Mouse (Mus musculus) gastrocnemius, postnatal 14 days (tissue): ENCODE measurements around the gene Rgs3. TPM values are rescaled to one million over a fixed set of nuclear protein-coding genes. Genes with fewer than 3 reads are reported as not detected.

Experiments
- DNase-seq: peaks from one replicate; pipeline ENCODE4 v3.0.0; 2021; ENCODE audit warnings: mixed read lengths
- intact Hi-C: fragments of 180-260 bp; cut with DNase I; formaldehyde crosslinking; loops from one replicate; pipeline ENCODE4 v1.15.1; 2025; ENCODE audit warnings: low total_unique reads
- total RNA-seq, 2 experiments: library from RNA; stranded (reverse); gene quantifications; 2 replicates each; pipeline ENCODE4 v1.2.3; 2021

The Rgs3 gene
- total RNA-seq, 2 experiments from 2014 or later: 17.2 to 18.5 TPM

DNA sequence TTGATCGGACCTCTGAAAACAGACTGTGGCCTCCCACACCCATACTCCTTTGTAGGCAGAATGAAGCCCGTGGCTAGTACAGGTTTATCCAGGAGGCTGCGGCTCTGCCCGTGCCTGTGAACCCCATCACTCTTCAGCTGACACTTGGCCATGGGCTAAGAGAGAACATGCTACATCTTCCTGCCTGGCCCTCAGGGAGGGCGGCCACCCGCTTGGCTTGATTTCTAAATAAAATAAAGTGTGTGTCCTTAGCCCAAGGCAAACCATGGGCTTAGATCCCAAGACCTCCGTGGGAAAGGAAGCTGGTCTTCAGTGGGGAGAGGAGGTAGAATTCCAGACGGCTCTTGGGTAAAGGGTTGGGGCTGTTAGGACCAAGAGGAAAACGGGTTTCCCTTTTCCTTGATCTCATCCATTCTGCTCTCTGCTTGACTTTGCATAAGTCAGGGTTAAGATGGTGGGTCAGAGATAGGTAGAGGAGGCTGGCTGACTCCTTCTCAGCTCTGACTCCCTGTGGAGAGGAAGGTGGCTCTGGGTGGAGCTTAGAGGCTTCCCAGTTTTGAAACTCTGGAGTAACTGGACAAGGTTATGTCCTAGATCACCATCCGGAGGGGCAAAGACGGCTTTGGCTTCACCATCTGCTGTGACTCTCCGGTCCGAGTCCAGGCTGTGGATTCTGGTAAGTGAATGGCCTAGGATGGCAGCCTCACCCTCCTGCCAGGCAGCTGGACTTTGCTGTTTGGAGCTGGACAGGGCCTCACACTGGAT lies 63.8 kb downstream of the Rgs3 start:
- intact Hi-C loops: no loop called here
- DNase-seq: no peak

DNA sequence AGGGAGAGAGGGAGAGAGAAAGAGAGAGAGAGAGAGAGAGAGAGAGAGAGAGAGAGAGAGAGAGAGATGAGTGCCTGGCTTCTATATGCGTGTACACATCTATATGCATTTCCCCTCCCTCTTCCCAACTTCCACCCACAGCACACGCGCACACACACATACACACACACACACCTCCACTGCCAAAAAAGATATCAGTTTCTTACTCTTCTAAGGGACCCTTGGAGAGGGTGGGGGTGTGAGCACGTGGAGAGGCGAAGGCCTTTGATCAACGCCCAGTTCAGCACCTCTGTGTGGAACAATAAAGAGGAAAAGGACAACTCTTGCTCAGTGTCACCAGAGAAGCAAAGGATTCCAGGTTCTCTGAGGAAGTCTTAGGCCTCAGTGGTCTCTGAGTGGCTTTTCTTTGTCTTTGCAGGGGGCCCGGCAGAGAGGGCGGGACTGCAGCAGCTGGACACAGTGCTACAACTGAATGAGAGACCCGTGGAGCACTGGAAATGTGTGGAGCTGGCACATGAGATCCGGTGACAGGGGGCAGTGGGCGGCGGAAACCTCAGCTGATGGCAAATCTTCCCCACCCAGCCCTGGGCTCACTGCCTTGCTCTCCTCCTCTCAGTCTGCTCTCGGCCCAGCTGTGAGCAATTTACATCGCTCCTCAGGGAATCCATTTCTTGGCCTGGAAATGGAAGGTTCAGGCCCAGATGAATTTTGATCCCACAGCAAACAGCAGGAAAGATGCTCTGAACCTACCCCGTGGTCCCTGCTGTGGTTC lies 65.2 kb downstream of the Rgs3 start:
- intact Hi-C loops: no loop called here
- peak; percentile 69 for DNase-seq

DNA sequence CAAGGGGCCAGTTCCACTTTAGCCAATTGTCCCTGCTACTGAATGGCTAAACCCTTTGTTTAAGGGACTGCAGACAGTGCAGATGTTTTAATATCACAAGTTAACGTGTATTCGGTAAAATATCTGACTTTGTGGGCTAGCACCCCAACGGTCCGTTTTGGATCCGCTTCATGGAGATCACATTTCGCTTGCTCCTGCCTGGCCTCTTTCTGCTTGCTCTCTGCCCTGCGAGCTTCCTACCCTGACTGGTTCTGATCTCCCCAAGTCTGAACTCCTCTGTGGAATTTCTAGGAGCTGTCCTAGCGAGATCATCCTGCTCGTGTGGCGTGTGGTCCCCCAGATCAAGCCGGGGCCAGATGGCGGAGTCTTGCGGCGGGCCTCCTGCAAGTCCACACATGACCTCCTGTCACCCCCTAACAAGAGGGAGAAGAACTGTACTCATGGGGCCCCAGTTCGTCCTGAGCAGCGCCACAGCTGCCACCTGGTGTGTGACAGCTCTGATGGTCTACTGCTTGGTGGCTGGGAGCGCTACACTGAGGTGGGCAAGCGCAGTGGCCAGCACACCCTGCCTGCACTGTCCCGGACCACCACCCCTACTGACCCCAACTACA lies 65.9 kb downstream of the Rgs3 start:
- no peak for DNase-seq
- intact Hi-C loops: no loop called here

DNA sequence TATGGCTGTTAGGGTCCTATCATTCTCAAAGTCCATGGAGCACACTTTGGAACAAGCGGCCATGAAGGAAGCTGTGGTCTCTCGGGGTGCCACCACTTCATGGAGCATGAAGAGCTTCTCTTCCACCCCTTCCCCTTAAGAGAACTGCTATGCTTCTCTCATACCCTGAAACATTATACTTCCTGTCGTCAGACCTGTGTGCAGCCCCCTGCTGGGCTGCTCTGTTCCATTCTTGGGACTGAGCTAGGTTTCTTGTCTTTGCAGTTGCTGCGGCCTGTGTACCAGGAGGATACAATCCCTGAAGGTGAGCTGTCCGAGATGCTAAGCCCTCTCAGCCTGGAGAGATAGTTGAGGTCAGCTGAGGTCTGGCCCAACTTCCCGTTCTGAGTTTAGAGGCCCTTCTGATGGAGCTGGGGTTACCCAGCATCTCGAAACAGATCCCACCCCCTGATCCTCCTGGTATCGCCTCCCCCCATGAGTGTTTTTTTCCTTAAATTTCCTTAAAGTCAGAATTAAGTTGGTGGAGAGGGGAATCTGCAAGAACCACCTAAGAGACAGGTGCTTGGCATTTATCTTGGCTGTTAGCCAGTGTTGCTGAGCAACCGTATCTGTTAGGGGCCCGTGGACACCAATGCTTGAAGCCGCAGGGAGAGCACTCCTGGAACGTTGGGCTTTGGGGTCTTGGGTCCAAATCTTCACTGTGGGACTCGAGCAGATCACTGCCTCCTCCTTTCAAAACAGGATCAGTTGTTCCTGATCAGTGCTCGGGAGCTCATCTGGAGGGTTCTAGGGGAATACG lies 66.8 kb downstream of the Rgs3 start:
- intact Hi-C loops: no loop called here
- no peak for DNase-seq

DNA sequence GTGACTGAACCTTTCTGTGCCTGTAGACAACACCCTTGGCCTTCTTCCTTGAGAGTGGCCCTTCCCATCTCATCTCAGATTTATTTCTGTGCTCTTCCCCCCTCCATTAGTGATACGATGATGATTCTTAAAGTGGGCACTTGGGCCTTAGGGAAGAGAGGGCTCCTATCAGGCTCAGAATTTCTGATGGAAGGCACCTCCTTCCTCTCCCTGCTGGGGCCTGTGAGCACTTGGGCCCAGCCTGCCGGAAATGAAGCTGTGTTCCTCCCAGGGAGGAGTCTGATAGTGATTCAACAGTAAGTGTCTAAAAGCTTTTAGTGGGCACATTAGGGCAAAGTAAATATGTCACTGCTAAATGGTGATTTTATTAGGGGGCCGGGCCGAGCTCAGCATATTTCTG lies 67.7 kb downstream of the Rgs3 start:
- no peak for DNase-seq
- intact Hi-C loops: no loop called here

DNA sequence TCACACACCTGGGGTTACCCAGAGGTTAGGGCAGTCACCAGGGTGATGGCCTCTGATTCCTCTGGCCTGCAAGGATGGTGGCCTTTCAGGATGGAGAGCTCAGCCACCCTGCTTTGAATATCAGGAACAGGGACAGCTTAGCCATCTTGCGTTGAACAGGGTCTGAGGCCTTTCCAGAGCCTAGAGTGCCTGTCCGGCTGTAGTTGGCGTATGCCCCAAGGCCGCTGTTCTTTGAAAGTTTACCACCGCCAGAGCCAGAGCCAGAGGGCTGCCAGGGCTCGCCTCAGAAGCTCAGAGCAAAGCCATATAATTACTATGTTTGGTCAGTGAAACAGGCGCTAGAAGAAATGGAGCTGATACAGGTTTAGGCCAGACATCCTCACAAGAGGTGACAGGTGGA lies 68.9 kb downstream of the Rgs3 start:
- no peak for DNase-seq
- intact Hi-C loops: no loop called here

DNA sequence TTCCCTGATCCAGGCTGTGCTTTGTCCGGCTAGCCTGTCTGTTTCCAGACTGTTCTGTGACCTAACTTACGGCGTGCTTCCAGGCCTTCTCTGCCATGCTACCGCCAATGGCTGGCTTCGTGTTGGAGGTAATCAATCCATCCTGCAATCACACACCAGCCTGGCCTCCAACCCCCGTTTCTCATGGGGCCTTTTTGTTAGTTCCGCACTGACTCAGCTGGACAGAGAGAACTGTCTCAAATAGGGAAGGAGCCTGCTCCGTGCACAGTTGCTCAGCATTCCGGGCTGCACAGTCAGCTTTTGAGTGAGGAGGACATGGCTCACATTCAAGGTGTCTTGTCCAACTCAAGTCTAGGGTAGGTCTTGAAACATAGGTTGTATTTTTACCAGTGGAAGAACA lies 69.8 kb downstream of the Rgs3 start:
- intact Hi-C loops: no loop called here
- DNase-seq: no peak

DNA sequence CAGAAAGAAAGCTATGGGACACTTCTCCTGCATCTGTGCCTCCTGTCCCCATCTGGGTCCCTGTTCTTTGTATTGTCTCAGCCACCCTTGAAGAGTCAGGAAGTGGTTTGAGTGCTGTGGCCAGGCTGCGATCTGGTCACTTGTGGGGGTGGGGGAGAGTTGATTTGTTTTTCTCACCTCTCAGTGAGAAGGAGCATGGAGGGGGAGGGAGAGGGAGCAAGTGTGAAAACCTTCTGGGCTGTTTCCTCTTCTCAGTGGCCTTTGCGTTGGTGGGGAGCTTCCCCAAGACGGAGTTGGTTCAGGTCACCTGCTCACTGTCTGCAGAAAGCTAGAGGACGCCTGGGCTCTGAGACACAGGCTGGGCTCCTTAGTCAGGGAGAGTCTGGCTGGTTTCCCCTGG lies 70.3 kb downstream of the Rgs3 start:
- DNase-seq: no peak
- intact Hi-C loops: no loop called here

DNA sequence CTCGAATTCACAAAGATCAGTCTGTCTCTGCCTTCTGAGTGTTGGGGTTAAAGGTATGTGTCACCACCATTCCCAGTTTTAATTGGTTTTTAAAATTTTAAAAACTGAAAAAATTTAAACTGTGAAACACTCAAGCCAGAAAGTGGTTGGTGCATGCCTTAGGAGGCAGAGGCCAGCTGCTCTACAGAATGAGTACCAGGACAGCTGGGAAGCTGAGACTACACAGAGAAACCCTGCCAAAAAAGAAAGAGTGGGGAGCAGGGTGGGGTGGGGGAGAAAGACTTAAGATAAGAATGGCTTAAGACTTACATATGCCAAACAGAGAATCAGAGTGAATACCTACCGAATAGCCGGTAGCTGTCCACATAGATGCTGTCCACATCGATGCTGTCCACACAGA lies 73.6 kb downstream of the Rgs3 start:
- no peak for DNase-seq
- intact Hi-C loops: no loop called here

DNA sequence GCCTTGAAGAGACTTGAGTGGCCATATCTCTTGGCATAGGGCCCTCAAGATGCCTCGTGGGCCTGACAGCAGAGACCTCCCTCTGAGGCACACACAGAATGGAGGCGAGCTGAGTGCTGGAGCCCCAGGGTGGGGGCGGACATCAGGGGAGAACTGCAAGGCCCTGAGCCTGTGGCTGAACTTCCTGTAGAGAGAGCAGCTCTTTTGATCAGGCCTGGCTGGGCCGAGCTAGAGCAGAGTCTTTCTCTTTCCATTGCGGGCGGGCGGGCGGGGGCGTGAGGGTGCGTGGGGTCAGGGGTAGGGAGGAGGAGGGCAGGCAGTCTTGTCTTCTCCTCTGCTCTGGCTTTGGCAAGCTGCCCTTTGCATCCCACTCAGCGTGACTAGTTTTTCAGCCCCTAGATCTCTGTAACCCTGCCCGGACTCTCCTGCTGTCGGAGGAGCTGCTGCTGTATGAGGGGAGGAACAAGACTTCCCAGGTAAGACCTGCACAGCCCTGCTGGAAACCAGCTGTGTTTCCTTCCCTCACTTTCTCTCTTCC lies 74.5 kb downstream of the Rgs3 start:
- no peak for DNase-seq
- intact Hi-C loops: no loop called here

DNA sequence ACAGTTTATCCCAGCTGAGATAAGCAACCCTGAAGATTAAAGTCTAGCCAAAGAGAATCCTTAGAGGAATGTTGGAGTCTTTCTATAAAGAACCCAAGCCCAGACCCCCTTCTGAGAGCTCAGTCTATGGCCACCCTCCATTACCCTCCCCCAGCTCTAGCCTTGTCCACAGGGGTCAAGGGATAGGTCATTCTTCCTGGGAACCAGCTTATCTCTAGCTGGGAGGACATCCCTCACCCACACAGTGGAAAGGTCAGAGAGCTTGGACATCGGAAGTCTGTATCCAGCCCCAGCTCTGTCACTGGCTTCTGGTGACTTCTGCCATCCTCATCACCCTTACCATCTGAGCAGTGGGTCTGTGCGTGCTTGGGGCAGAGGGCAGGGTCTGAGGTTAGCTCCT lies 75.2 kb downstream of the Rgs3 start:
- intact Hi-C loops: no loop called here
- no peak for DNase-seq

DNA sequence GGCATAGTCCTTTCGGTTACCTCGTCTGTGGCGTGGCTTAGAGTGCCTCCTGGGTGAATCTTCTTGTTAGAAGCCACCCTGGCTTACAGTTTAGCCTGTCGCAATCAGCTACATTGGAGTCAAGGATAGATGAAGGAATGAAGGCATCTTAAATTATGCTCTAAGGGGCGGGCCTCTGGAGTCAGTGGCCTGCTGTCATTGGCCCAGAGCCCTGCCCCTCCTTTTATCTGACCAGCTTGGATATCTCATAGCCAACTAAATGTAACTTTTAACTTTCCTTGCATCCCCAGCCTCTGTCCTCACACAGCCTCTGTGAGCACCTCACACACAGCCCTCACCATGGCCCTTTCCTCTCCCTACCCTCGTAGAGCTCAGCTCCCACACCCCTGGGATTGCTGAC lies 76.4 kb downstream of the Rgs3 start:
- intact Hi-C loops: no loop called here
- no peak for DNase-seq

DNA sequence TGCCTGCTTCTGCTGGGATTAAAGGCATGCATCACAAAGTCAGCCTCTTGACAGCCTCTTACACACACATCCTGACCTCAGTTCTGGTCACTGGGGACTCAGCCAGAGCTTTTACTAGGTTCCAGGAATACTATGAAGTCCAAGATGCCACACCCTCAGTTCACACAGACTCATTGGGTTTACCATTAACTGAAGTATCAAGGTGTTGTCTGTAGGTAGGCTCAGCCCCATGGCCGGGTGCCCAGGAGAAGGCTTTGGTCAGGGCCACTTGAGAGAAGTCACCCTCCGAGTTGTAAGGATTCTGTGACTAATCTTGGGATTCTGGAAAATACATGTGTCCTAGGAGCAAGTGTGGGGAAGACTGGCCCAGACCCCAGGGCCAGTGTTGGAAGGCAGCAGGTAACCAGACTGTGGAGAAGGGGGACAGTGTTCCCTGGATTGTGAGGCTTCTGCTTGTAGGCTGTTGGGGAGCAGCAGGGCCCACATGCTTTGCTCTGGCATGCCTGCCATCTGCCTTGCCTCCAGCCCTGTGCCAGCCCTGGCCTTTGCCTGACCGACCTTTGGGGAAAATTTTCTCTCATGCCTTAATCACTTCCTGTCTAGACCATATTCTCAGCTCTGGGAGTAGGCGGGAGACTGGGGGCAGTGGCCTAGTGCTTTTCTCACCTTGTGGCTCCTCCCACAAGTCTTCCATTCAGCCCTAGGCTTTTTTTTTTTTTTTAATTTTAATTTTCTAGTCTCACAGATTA lies 78.4 kb downstream of the Rgs3 start:
- no peak for DNase-seq
- intact Hi-C loops: no loop called here

DNA sequence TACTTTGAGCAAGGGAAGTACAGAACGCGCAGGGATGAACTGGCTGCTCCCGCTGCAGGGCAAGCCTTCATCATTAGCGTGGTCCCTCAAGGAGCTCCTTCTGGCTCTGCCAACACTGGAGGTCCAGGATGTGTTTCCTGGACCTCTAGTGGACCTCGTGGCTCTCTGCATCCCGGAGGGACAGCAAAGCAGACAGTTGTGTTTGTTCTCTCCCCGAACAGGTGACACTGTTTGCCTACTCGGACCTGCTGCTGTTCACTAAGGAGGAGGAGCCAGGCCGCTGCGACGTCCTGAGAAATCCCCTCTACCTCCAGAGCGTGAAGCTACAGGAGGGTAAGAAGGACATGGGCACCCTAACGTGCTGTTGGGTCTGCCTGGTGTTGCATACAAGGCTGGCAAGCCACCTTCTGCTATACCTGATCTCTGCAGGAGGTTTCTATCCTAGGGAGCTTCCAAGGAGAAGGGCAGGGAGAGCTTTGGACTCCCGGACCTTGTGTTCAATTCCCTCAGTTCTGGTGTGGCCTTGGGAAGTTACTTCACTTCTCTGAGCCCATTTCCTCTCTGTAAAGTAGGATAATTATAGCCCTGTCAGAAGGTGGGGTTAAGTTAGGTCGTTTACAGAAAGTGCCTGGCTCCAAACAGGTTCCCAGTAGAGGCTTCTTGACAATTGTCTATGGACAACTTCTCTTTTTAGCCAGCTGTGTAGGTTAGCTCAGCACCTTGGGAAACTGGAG lies 81.0 kb downstream of the Rgs3 start:
- intact Hi-C loops: no loop called here
- DNase-seq: no peak

DNA sequence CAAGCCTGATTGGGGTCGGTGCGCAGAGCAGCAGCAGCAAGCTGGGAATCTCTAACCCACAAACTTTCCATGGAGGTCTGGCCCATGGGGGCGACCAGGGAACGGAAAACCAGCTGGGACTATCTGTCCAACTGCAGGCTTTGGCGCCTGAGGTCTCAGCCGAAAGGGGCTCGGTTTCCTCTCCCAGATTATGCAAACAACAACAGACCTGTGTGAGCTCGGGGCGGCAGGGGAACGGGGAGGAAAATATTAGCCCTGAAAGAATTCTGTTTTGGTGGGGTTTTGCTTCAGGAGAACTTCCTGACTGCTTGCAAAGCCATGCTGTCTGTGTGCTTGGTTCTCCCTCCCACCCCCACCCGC lies 81.6 kb downstream of the Rgs3 start:
- intact Hi-C loops: no loop called here
- DNase-seq: no peak

DNA sequence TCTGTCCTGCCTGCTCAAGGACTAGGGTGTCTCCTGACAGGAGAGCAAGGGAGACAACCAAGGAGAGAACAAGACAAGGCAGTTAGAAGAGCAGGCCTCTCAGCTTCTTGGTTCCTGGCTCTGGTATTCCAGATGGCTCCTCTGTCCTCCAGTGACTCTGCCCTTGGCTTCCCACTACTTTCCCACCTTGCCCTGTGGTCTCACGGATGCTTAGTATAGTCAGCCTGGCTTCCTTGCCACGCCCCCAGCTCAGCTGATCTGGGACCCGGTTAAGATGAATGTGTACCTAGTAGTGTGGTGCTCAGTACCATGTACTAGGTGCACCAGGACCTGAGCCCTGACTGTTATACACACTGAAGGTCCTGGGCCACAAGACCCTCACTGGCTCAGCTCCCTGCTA lies 82.0 kb downstream of the Rgs3 start:
- intact Hi-C loops: no loop called here
- DNase-seq: no peak

DNA sequence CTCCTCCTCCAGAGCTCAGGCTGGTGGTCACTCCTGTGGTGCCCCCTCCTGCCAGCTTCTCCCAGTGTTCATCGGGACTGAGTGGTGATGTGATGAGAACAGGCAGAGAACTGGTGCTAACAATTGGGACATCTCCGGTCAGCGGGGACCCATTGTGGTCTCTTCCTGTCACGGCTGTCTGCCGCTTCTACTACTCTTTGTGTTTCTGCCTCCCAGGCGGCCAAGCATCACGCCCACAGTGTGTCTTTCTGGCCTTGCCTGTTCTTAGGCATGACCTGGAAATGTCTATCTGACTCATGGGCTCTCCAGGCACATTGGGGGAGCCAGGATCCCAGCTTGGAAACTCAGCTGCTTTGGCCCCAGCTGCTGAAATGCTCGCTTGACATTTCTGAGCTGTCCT lies 83.8 kb downstream of the Rgs3 start:
- intact Hi-C loops: no loop called here
- no peak for DNase-seq

DNA sequence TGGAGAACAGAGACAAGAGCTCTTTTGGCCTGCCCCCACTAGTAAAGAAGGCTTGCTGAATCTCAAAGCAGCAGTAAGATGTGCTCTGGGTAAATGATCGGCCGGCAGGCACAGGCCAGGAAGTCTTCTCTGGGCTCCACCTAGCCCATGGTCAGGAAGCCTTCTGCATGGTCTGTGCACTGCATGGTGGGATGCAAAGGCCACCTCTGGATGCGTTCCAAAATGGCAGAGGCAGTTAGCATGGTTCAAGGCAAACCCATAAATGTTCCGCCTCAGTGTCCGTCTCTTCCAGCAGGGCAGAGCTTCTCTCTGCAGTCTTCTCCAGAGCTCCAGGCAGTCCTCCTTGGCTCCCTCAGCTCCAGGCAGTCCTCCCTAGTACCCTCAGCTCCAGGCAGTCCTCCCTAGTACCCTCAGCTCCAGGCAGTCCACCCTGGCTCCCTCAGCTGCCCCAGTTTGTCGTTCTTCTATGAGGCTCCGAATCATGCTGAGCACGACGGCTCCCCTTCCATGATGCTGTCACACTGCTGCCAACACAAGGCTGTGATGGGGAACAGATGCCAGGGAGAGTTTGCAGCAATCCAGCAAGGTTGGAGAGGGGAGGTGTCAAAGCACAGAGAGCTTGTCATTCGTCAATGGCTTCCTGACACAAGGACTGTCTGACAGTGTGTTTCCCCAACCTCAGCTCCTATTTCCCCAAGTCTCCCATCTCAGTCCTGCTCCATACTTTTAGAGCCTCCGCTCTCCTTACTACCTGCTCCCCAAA lies 84.6 kb downstream of the Rgs3 start:
- intact Hi-C loops: no loop called here
- no peak for DNase-seq
